Mouse (Mus musculus) heart, embryonic 10.5 days (tissue): ENCODE results near the gene Ttc28. TPM values are rescaled to one million over a fixed set of nuclear protein-coding genes. Genes with fewer than 3 reads are reported as not detected.
A peak's percentile ranks its signal among the peaks of the same experiment; 100 is the strongest.

Experiments
- microRNA counts: library from miRNA; unstranded; fragments of <30 nt; microRNA quantifications from one replicate; lab custom pipeline; 2017
- microRNA-seq: library from miRNA; unstranded; fragments of <30 nt; microRNA quantifications from one replicate; pipeline ENCODE4, GENCODE M21; 2017
- polyA plus RNA-seq: library from polyadenylated mRNA; unstranded; fragments of >200 nt; fragmentation: Nextera tagmentation; extraction: Ambion mirVana; gene quantifications from 2 replicates; pipeline ENCODE4 v1.2.1, GENCODE M21; 2016

Ttc28 gene
- polyA plus RNA-seq, 1 experiment from 2014 or later = 10.9 TPM

MicroRNAs within 50 kb of the gene (microRNA counts, 519-probe panel; counts per million panel counts)
- microRNA mmu-miR-701 (lab: Ali Mortazavi, UCI) = not detected

Small RNA genes within 50 kb of the gene (microRNA-seq; reads per million reads assigned to microRNA genes)
- gene Mir701 = 68.7 reads per million, percentile 47 among the genes with 10 or more reads in this experiment

Other genes with a start within 250 kb of the Ttc28 start
- 55.1 and 73.2 TPM in 2 replicates for gene Noc4l, start 226.4 kb upstream of the Ttc28 start, polyA plus RNA-seq
- gene Ddx51, start 226.4 kb upstream of the Ttc28 start, polyA plus RNA-seq = 21.2 and 33.9 TPM in 2 replicates
- gene Ep400, start 109.1 kb upstream of the Ttc28 start, polyA plus RNA-seq = 41.3 and 46.9 TPM in 2 replicates
- gene Pus1, start 99.1 kb upstream of the Ttc28 start, polyA plus RNA-seq = 46.6 and 49.8 TPM in 2 replicates
- gene Ulk1, start 69.7 kb upstream of the Ttc28 start, polyA plus RNA-seq = 12.8 and 17.0 TPM in 2 replicates
- gene Hscb, start 40.0 kb upstream of the Ttc28 start, polyA plus RNA-seq = 22.2 and 27.4 TPM in 2 replicates
- gene Chek2, start 39.8 kb upstream of the Ttc28 start, polyA plus RNA-seq = 28.1 and 28.8 TPM in 2 replicates